Mouse (Mus musculus) heart, postnatal 0 days (tissue): ENCODE measurements around the gene Fbrsl1.

Source experiments
- CTCF ChIP-seq: IDR thresholded peaks from 2 replicates; pipeline ENCODE4 v1.5.1; 2016; ENCODE audit warnings: antibody characterized with exemption, control low read depth, low read depth
- EP300 ChIP-seq: IDR thresholded peaks from 2 replicates; pipeline ENCODE4 v1.6.1; 2016; ENCODE audit warnings: antibody characterized with exemption, low read depth

DNA sequence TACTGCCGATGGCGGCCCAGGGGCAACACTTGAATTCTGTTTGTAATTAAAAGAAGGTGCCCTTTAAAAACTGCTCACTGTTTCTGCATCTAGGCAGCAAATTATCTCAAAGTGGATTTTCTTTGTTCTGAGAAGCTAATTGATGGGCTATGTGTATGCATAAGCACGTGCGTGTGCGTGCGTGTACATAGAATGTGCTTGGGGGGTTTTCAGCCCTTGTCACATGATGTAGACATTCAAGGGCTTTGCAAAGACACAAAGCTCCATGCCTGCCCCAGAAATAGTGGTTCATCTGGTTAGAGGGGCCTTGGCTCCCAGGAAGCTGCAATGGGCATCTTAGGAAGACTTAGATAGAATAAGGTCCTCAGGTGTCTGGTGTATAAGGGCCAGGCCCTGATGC lies 46.7 kb upstream of the Fbrsl1 start:
- no peak for TF ChIP-seq CTCF
- no peak for TF ChIP-seq EP300
